Mouse (Mus musculus) MEL (cell line): Measurements from ENCODE around the gene Rpp25. TPM values are rescaled to one million over a fixed set of nuclear protein-coding genes. Genes with fewer than 3 reads are reported as not detected.
A peak's percentile ranks its signal among the peaks of the same experiment; 100 is the strongest.

Experiments
- DNase-seq: peaks from one replicate; pipeline ENCODE4 v3.0.0; 2011; ENCODE audit warnings: low read depth, low spot score
- H3K27ac ChIP-seq: 2 replicates; pipeline ENCODE4 v1.5.1; 2012; ENCODE audit warnings: low read depth, mild to moderate bottlenecking, control low read depth, low read length, moderate library complexity; ENCODE audit not compliant: control insufficient read depth
- H3K27me3 ChIP-seq, 2 experiments: fragments of 150-350 bp in 1 of 2; sonication (generic) in 1 of 2; 2 replicates each; pipeline ENCODE4 v1.6.1; 2012; ENCODE audit warnings: low read length in 2 of 2, mild to moderate bottlenecking in 2 of 2, improper control_type of control experiment in 1 of 2, moderate library complexity in 1 of 2; ENCODE audit not compliant: insufficient read depth in 2 of 2, control insufficient read depth in 1 of 2
- H3K36me3 ChIP-seq, 2 experiments: 2 replicates each; pipeline ENCODE4 v1.6.1; 2012 to 2014; ENCODE audit warnings: low read length in 2 of 2, improper control_type of control experiment in 1 of 2, inconsistent platforms in 1 of 2, mild to moderate bottlenecking in 1 of 2; ENCODE audit not compliant: insufficient read depth in 2 of 2, control insufficient read depth in 1 of 2
- H3K4me1 ChIP-seq, 2 experiments: fragments of 150-350 bp in 1 of 2; sonication (generic) in 1 of 2; 2 replicates each; pipeline ENCODE4 v1.6.1; 2012; ENCODE audit warnings: low read length in 2 of 2, improper control_type of control experiment in 1 of 2, mild to moderate bottlenecking in 1 of 2; ENCODE audit not compliant: insufficient read depth in 2 of 2, control insufficient read depth in 1 of 2
- H3K4me3 ChIP-seq, 2 experiments: fragments of 150-350 bp in 1 of 2; sonication (generic) in 1 of 2; 2 replicates each; pipeline ENCODE4 v1.5.1; 2012; ENCODE audit warnings: low read depth in 2 of 2, low read length in 2 of 2, mild to moderate bottlenecking in 2 of 2, moderate library complexity in 2 of 2, control low read depth in 1 of 2, improper control_type of control experiment in 1 of 2; ENCODE audit not compliant: control insufficient read depth in 1 of 2, insufficient read depth in 1 of 2
- H3K79me2 ChIP-seq: 2 replicates; pipeline ENCODE4 v1.6.1; 2012; ENCODE audit warnings: mild to moderate bottlenecking, low read length, moderate library complexity; ENCODE audit not compliant: control insufficient read depth, poor library complexity, insufficient read depth
- H3K9ac ChIP-seq: 2 replicates; pipeline ENCODE4 v1.6.1; 2012; ENCODE audit warnings: low read depth, mild to moderate bottlenecking, control low read depth, low read length, moderate library complexity; ENCODE audit not compliant: control insufficient read depth, poor library complexity, severe bottlenecking
- H3K9me3 ChIP-seq: fragments of 150-350 bp; sonication (generic); replicated peaks from 2 replicates; pipeline ENCODE4 v1.6.1; 2012; ENCODE audit warnings: mild to moderate bottlenecking, low read length, improper control_type of control experiment, moderate library complexity; ENCODE audit not compliant: insufficient read depth
- CHD1 ChIP-seq: IDR thresholded peaks from 2 replicates; pipeline ENCODE4 v1.6.1; 2012; ENCODE audit warnings: low read depth, mild to moderate bottlenecking, inconsistent platforms, low read length, improper control_type of control experiment
- ETS1 ChIP-seq: IDR thresholded peaks from 2 replicates; pipeline ENCODE4 v1.6.1; 2012; ENCODE audit warnings: low read depth, mild to moderate bottlenecking, inconsistent platforms, low read length, improper control_type of control experiment, moderate library complexity
- GATA1 ChIP-seq: IDR thresholded peaks from 2 replicates; pipeline ENCODE4 v1.6.1; 2011; ENCODE audit warnings: low read depth, low read length, improper control_type of control experiment
- HCFC1 ChIP-seq: IDR thresholded peaks from 2 replicates; pipeline ENCODE4 v1.6.1; 2012; ENCODE audit warnings: low read depth, mild to moderate bottlenecking, inconsistent platforms, low read length, improper control_type of control experiment, moderate library complexity
- JUND ChIP-seq: IDR thresholded peaks from 2 replicates; pipeline ENCODE4 v1.6.1; 2011; ENCODE audit warnings: low read depth, mild to moderate bottlenecking, improper control_type of control experiment, low read length
- MAX ChIP-seq: IDR thresholded peaks from 2 replicates; pipeline ENCODE4 v1.6.1; 2011; ENCODE audit warnings: low read length, improper control_type of control experiment
- MEF2A ChIP-seq: IDR thresholded peaks from 2 replicates; pipeline ENCODE4 v1.6.1; 2014; ENCODE audit warnings: low read depth, mild to moderate bottlenecking, inconsistent platforms, low read length, improper control_type of control experiment; ENCODE audit not compliant: poor library complexity, insufficient replicate concordance, severe bottlenecking; ENCODE audit errors: extremely low read depth
- MYB ChIP-seq: IDR thresholded peaks from 2 replicates; pipeline ENCODE4 v1.6.1; 2011; ENCODE audit warnings: mild to moderate bottlenecking, low read depth, low read length, improper control_type of control experiment
- MYC ChIP-seq: IDR thresholded peaks from 2 replicates; pipeline ENCODE4 v1.6.1; 2011; ENCODE audit warnings: low read depth, mild to moderate bottlenecking, low read length, improper control_type of control experiment, moderate library complexity
- NELFE ChIP-seq: IDR thresholded peaks from 2 replicates; pipeline ENCODE4 v1.6.1; 2011; ENCODE audit warnings: low read depth, low read length, improper control_type of control experiment
- NRF1 ChIP-seq: IDR thresholded peaks from 2 replicates; pipeline ENCODE4 v1.6.1; 2014; ENCODE audit warnings: low read depth, mild to moderate bottlenecking, inconsistent platforms, low read length, improper control_type of control experiment, moderate library complexity; ENCODE audit not compliant: poor library complexity, insufficient read depth, severe bottlenecking
- POLR2A ChIP-seq, 2 experiments: IDR thresholded peaks; 2 replicates each; pipeline ENCODE4 v1.6.1; 2011 to 2012; ENCODE audit warnings: low read length in 2 of 2, mild to moderate bottlenecking in 2 of 2, control low read depth in 1 of 2, improper control_type of control experiment in 1 of 2, low read depth in 1 of 2, moderate library complexity in 1 of 2; ENCODE audit not compliant: control insufficient read depth in 1 of 2, insufficient read depth in 1 of 2, poor library complexity in 1 of 2
- POLR2AphosphoS2 ChIP-seq: IDR thresholded peaks from 2 replicates; pipeline ENCODE4 v1.6.1; 2011; ENCODE audit warnings: low read length, improper control_type of control experiment
- POLR2AphosphoS5 ChIP-seq: IDR thresholded peaks from 2 replicates; pipeline ENCODE4 v1.6.1; 2012; ENCODE audit warnings: low read depth, borderline replicate concordance, mild to moderate bottlenecking, inconsistent platforms, low read length, moderate library complexity, mixed read lengths
- SIN3A ChIP-seq: IDR thresholded peaks from 2 replicates; pipeline ENCODE4 v1.6.1; 2012; ENCODE audit warnings: low read length, improper control_type of control experiment, inconsistent platforms
- TAL1 ChIP-seq: IDR thresholded peaks from 2 replicates; pipeline ENCODE4 v1.6.1; 2012; ENCODE audit warnings: mild to moderate bottlenecking, inconsistent platforms, low read length, moderate library complexity, mixed read lengths
- UBTF ChIP-seq: IDR thresholded peaks from 2 replicates; pipeline ENCODE4 v1.6.1; 2012; ENCODE audit warnings: low read depth, mild to moderate bottlenecking, inconsistent platforms, low read length, improper control_type of control experiment, moderate library complexity, borderline replicate concordance; ENCODE audit not compliant: insufficient read depth
- USF1 ChIP-seq: IDR thresholded peaks from 2 replicates; pipeline ENCODE4 v1.6.1; 2014; ENCODE audit warnings: low read depth, mild to moderate bottlenecking, inconsistent platforms, low read length, improper control_type of control experiment, moderate library complexity
- USF2 ChIP-seq, 2 experiments: IDR thresholded peaks; 2 replicates each; pipeline ENCODE4 v1.6.1; 2011 to 2012; ENCODE audit warnings: improper control_type of control experiment in 2 of 2, low read length in 2 of 2, borderline replicate concordance in 1 of 2, inconsistent platforms in 1 of 2, low read depth in 1 of 2, mild to moderate bottlenecking in 1 of 2; ENCODE audit not compliant: insufficient read depth in 1 of 2
- ZC3H11A ChIP-seq: IDR thresholded peaks from 2 replicates; pipeline ENCODE4 v1.6.1; 2012; ENCODE audit warnings: low read depth, mild to moderate bottlenecking, inconsistent platforms, low read length, improper control_type of control experiment
- polyA plus RNA-seq, 2 experiments: library from polyadenylated mRNA; stranded (reverse) in 1 of 2; unstranded in 1 of 2; fragments of >175 nt in 1 of 2; fragments of >200 nt in 1 of 2; gene quantifications; 2 replicates each; pipeline versions ENCODE4 v1.2.1 to v1.2.4; 2012; ENCODE audit warnings: low replicate concordance in 2 of 2, low read depth in 1 of 2; ENCODE audit not compliant: insufficient read length in 2 of 2, insufficient read depth in 1 of 2, missing spikeins in 1 of 2
- total RNA-seq: library from RNA; depleted of rRNA; stranded (reverse); fragments of 300-350 nt; gene quantifications from 2 replicates; pipeline ENCODE4 v1.2.3, GENCODE M21; 2012

Gene Rpp25
- total and polyA plus RNA-seq, 3 experiments, result 0.12 to 0.68 TPM; not detected in 1

GRCm38 (mm10) chr9:57552139-57552887 lies 48.5 kb downstream of the Rpp25 start, which contains the start of gene Mpi (continued):
- TF ChIP-seq MYC (no peak), NRF1 (no peak), NELFE (peak; percentile 75), TAL1 (no peak)

GRCm38 (mm10) chr9:57553119-57553518 lies 49.3 kb downstream of the Rpp25 start:
- DNase-seq, result no peak
- Histone ChIP-seq H3K27ac (no peak overlapping the region), H3K27me3 (no peaks in the 10 kb centered on the region), H3K36me3 (peaks cover 0 to 4% of the 10 kb centered on the region in 2 experiments; a peak in 2 of 4 replicates), H3K4me3 (peak overlapping the region in 1 of 2 experiments; percentile 93; a peak in 2 of 4 replicates), H3K79me2 (no peaks in the 10 kb centered on the region; the same call in 1 of the 2 replicates), H3K9me3 (no peaks in the 10 kb centered on the region), H3K9ac (no peak overlapping the region), H3K4me1 (peaks cover 0 to 8% of the 10 kb centered on the region in 2 experiments; a peak in 2 of 4 replicates)
- TF ChIP-seq GATA1, result no peak
- no peak for TF ChIP-seq ETS1
- TF ChIP-seq ZC3H11A, result no peak
- TF ChIP-seq CHD1, result no peak
- no peak for TF ChIP-seq MEF2A
- TF ChIP-seq POLR2AphosphoS5, result no peak
- no peak for TF ChIP-seq NRF1
- TF ChIP-seq USF1, result no peak
- no peak for TF ChIP-seq JUND
- no peak for TF ChIP-seq MAX
- no peak for TF ChIP-seq HCFC1
- TF ChIP-seq USF2 (IDR thresholded peaks at IDR 0.05; ENCODE audit: borderline replicate concordance in 1 of 2, insufficient read depth in 1 of 2, low read depth in 1 of 2, low read length in 2 of 2), result no peak
- no peak for TF ChIP-seq UBTF
- no peak for TF ChIP-seq POLR2AphosphoS2
- TF ChIP-seq SIN3A, result no peak
- TF ChIP-seq MYB, result no peak
- no peak for TF ChIP-seq POLR2A (IDR thresholded peaks at IDR 0.05; ENCODE audit: control insufficient read depth in 1 of 2, insufficient read depth in 1 of 2, low read depth in 1 of 2, low read length in 2 of 2, poor library complexity in 1 of 2)
